9 mouse cellular contexts compared by ENCODE assay signal in genomic region chr5:128808547-128809182, GRCm38 (mm10).
A peak's percentile ranks its signal among the peaks of the same experiment; 100 is the strongest.
DNase-seq lines count a peak whose midpoint lies in the region; ATAC-seq lines count a peak whose summit lies in the region.
"Had no signal": no experiment of that assay in that cellular context is flagged by ENCODE, and none has a peak within 500 bp of the region (broad histone marks: within the 10 kb centered on the region; RNA-seq: fewer than 3 reads in every experiment).

No protein-coding gene starts in this region.

- no peak overlapping the region for H3K9ac ChIP-seq in hindbrain, embryonic 11.5 days (ENCODE audit: low read depth, low read length)
- no peak overlapping the region for H3K9ac ChIP-seq in hindbrain, embryonic 16.5 days (ENCODE audit: low read depth, low read length)
- H3K9ac ChIP-seq: neural tube, embryonic 12.5 days had no signal

- no peak overlapping the region for H3K27ac ChIP-seq in hindbrain, embryonic 11.5 days (ENCODE audit: low read depth, low read length)
- no peak overlapping the region for H3K27ac ChIP-seq in hindbrain, embryonic 16.5 days (ENCODE audit: low read depth, low read length)
- H3K27ac ChIP-seq in embryonic facial prominence, embryonic 10.5 days (replicated peaks) = no peak overlapping the region
- H3K27ac ChIP-seq: neural tube, embryonic 12.5 days had no signal

- 69% methylated on average over 9 of the region's 9 CpGs for WGBS in hindbrain, embryonic 11.5 days
- 64% methylated on average over 9 of the region's 9 CpGs for WGBS in hindbrain, embryonic 16.5 days
- 58% methylated on average over 9 of the region's 9 CpGs for WGBS in embryonic facial prominence, embryonic 10.5 days

- no peak overlapping the region for H3K4me2 ChIP-seq in hindbrain, embryonic 11.5 days (replicated peaks; ENCODE audit: low read depth, low read length)
- no peak overlapping the region for H3K4me2 ChIP-seq in hindbrain, embryonic 16.5 days (ENCODE audit: low read length)
- H3K4me2 ChIP-seq: neural tube, embryonic 12.5 days had no signal

- no peaks in the 10 kb centered on the region for H3K4me1 ChIP-seq in hindbrain, embryonic 11.5 days (replicated peaks; ENCODE audit: control insufficient read depth, insufficient read depth, low read length)
- peaks cover 29% of the 10 kb centered on the region for H3K4me1 ChIP-seq in hindbrain, embryonic 16.5 days (ENCODE audit: control insufficient read depth, insufficient read depth, low read depth, low read length)
- H3K4me1 ChIP-seq in embryonic facial prominence, embryonic 10.5 days = 0 out of 2 replicates have a peak, but pooled peaks cover 5% of the 10 kb centered on the region

- no peak overlapping the region for H3K4me3 ChIP-seq in hindbrain, embryonic 11.5 days (ENCODE audit: low read depth, low read length)
- H3K4me3 ChIP-seq in hindbrain, embryonic 16.5 days (ENCODE audit: low read length) = no peak overlapping the region
- no peak overlapping the region for H3K4me3 ChIP-seq in embryonic facial prominence, embryonic 10.5 days
- H3K4me3 ChIP-seq: neural tube, embryonic 12.5 days had no signal

- ATAC-seq in hindbrain, embryonic 11.5 days (ENCODE audit: low FRiP score) = no peak
- no peak for ATAC-seq in hindbrain, embryonic 16.5 days

- peak; percentile 43 for DNase-seq in hindbrain, embryonic 11.5 days (ENCODE audit: low spot score)
- DNase-seq in right cerebral cortex, postnatal 4 days = peak; percentile 57
- no peak for DNase-seq in right cerebral cortex, postnatal 36 days (ENCODE audit: low spot score in 2 of 2)
- peak; percentile 42 for DNase-seq in embryonic facial prominence, embryonic 10.5 days (ENCODE audit: low spot score)
- DNase-seq in frontal cortex, postnatal 14 days (ENCODE audit: low spot score in 2 of 2) = no peak
- DNase-seq in urinary bladder, adult 18-20 months (ENCODE audit: low spot score in 2 of 2) = no peak
- DNase-seq in heart, adult 9 months (ENCODE audit: low spot score in 2 of 2) = no peak

- H3K9me3 ChIP-seq in hindbrain, embryonic 11.5 days (ENCODE audit: control insufficient read depth, low read length) = no peaks in the 10 kb centered on the region
- H3K9me3 ChIP-seq in hindbrain, embryonic 16.5 days (ENCODE audit: control insufficient read depth, low read length) = 0 out of 2 replicates have a peak, but pooled peaks cover 2% of the 10 kb centered on the region
- no peaks in the 10 kb centered on the region for H3K9me3 ChIP-seq in embryonic facial prominence, embryonic 10.5 days
- H3K9me3 ChIP-seq: neural tube, embryonic 12.5 days had no signal

- no peaks in the 10 kb centered on the region for H3K36me3 ChIP-seq in hindbrain, embryonic 11.5 days (ENCODE audit: control insufficient read depth, insufficient read depth, low read length)
- peaks cover 2% of the 10 kb centered on the region; the same call in 1 of the 2 replicates for H3K36me3 ChIP-seq in hindbrain, embryonic 16.5 days (ENCODE audit: control insufficient read depth, insufficient read depth, low read length)
- no peaks in the 10 kb centered on the region for H3K36me3 ChIP-seq in embryonic facial prominence, embryonic 10.5 days (replicated peaks)
- H3K36me3 ChIP-seq: neural tube, embryonic 12.5 days had no signal

- H3K27me3 ChIP-seq in hindbrain, embryonic 11.5 days (ENCODE audit: control insufficient read depth, insufficient read depth, low read length) = no peaks in the 10 kb centered on the region
- no peaks in the 10 kb centered on the region; the same call in 1 of the 2 replicates for H3K27me3 ChIP-seq in hindbrain, embryonic 16.5 days (replicated peaks; ENCODE audit: control insufficient read depth, insufficient read depth, low read length)
- H3K27me3 ChIP-seq in embryonic facial prominence, embryonic 10.5 days (replicated peaks; ENCODE audit: low read depth, poor library complexity, severe bottlenecking) = 0 out of 2 replicates have a peak, but pooled peaks cover 8% of the 10 kb centered on the region
- H3K27me3 ChIP-seq: neural tube, embryonic 12.5 days had no signal

Comparison
In these comparisons a context has a peak if more than half of its experiments do, and no peak if none do; other contexts are left out.
1. DNase-seq: peak in hindbrain, embryonic 11.5 days (single experiment), right cerebral cortex, postnatal 4 days (single experiment) and embryonic facial prominence, embryonic 10.5 days (single experiment); none in right cerebral cortex, postnatal 36 days (0 of 2), frontal cortex, postnatal 14 days (0 of 2), urinary bladder, adult 18-20 months (0 of 2) and heart, adult 9 months (0 of 2).